Mouse (Mus musculus): ENCODE measurements around the gene BC035947.
"Not testable (repeated sequence)": the region's sequence is repeated elsewhere in the genome, so short reads cannot be mapped to it uniquely, and the experiment has no call there.

BC035947 gene

DNA sequence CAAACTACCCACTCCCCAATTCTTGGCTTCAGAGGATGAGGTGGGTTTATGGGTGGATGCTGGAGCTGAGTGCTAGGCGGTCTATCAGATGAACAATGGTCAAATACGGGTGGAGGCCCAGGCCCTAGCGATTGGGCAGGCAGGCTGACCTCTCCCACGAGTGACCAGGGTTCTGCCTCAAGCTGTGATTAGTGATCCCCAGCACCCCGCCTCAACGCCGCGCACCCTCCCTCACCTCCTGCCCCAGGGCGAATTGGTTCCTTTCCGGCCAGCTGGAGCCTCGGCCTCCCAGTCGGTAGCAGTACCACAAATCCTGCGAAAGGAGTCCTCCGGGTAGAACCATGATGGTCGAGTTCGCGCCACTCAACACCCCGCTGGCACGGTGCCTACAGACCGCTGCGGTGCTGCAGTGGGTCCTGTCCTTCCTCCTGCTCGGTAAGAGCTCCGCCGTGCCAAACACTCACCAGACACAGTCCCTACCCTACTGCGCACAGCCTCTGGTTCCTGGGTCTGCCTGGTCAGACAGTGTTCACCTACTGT is at the start of gene BC035947:
TSS of gene BC035947 (minus strand) at position 538 of the 540 bp plus-strand sequence.
- DNase-seq (ENCODE audit: low read depth, low spot score): no peak

- DNase-seq (ENCODE audit: low read depth, low spot score): no peak
Observed at GRCm38 (mm10) chr1:78554012-78554666, 42.2 kb upstream of the BC035947 start.

GRCm38 (mm10) chr1:78548961-78549360 is 37.0 kb upstream of the BC035947 start:
- DNase-seq (ENCODE audit: low read depth, low spot score): no peak

- no peak for DNase-seq (ENCODE audit: low read depth, low spot score)
Observed at GRCm38 (mm10) chr1:78546258-78546657, 34.3 kb upstream of the BC035947 start.

DNA sequence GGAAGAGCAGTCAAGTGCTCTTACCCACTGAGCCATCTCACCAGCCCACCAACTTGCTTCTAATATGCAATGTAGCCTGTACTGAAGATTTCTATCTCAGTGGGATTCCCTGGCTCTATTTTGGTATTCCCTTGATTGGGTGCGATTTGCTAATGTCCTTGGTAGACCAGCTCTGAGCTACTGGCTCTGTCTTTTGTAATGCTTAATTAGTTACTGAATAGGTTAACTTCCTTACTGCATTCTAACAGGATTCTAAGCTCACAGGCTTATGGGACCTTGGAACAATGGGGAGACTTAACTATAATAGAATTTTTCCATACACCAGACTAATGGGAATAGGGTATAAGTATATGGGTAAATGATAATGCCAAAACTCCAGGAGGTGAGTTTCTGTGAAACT is 31.7 kb upstream of the BC035947 start:
- not testable (repeated sequence) for DNase-seq (ENCODE audit: low read depth, low spot score)

- peak; percentile 23 for DNase-seq (ENCODE audit: low read depth, low spot score)
Observed at GRCm38 (mm10) chr1:78539166-78539565, 27.2 kb upstream of the BC035947 start.

DNA sequence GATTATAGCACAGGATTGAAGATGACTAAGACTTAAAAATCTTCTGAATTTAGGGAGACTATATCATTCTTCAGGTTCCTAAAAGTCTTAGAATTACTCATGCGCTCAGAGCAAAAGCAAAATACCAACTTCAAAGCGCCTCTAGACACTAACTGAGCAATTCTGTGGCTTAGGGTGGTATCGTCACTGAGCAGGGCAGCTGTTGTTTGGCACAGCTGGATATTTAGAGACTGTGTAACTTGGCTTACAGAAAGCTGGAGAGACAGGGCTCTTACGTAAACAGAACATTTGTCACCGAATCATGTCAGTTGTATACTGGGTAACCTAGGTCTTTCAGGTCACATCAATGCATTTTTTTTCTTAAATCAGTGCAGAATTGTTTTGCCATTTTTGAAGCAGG is 26.4 kb upstream of the BC035947 start:
- peak; percentile 33 for DNase-seq (ENCODE audit: low read depth, low spot score)

DNA sequence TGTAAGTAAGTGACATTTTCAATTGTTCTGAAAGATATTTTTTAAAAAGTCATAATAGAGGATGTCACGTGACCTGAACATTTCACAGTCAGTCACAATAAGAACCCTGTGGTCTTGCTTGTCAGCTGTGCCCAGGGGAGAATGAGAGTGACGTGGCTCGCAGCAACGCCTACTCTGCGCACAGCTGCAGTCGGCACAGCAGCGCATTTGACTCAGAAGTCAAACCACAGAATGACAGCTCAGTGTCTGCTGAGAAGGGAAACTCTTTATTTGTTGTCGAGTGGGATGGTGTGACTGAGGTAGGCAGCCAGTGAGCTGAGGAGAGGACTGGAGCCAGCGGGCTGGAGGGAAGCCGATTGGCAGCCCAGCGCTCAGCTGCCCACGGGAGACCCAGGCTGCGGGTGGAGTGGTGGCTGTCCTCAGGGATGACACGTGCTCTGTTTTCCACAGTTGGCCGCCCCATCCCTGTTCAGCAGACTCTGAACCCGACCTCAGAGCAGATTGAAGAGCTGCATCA is 25.6 kb upstream of the BC035947 start:
- DNase-seq (ENCODE audit: low read depth, low spot score): peak; percentile 86

GRCm38 (mm10) chr1:78536310-78537164 is 24.6 kb upstream of the BC035947 start:
- peak; percentile 61 for DNase-seq (ENCODE audit: low read depth, low spot score)

DNA sequence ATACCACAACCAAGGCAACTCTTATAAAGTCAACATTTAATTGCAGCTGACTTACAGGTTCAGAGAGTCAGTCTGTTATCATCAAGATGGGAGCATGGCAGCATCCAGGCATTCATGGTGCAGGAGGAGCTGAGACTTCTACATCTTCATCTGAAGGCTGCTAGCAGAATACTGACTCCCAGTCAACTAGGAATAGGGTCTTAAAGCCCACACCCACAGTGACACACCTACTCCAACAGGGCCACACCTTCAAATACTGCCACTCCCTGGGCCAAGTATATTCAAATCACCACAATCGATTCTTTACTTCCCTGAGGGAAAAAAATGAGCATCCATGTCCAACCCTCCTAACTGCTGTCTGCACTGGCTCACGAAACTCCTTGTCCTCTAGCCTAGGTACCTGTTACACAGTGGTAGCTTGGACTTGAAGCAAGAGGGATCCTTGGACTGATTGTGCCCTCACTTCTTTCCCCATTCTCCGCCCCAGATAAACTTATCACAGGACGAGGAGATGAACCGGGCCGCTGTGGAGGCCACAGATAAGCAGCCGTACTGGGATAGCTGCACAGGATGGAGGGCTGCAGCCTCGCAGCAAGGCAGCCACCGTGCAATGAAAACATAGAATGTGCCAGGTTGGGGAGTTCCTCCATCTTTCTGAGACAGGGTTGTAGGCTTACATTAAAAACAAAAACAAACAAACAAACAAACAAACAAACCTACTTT is 22.6 kb upstream of the BC035947 start:
- DNase-seq (ENCODE audit: low read depth, low spot score): no peak

DNA sequence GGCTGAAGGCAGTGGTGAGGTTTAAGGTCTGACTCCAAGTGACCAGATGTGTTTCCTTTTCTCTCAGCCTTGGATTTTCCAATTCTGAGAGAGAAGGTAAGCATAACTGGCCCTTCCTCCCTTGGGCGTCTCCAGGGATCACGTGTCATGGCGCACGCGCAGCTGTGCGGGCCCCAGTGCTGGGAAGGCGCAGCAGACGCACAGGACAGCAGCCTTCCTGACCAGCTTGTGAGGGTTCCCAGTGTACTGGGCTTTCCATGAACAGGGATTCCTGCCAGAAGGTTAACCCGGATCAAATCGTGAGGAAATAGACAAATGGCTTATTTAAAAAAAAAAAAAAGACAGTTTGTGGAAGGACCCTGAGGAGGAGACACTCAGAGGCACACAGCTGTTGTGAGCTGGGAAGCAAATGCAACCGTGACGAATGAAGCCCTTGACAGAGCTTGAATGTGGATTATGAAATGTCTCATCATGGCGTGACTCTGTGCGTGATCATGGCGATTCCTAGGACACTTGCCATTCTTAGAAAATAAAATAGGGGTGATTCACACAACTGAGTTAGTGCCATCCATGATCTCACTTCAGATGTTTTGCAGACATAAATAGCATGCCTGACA is 20.3 kb upstream of the BC035947 start:
- peak; percentile 56 for DNase-seq (ENCODE audit: low read depth, low spot score)

DNA sequence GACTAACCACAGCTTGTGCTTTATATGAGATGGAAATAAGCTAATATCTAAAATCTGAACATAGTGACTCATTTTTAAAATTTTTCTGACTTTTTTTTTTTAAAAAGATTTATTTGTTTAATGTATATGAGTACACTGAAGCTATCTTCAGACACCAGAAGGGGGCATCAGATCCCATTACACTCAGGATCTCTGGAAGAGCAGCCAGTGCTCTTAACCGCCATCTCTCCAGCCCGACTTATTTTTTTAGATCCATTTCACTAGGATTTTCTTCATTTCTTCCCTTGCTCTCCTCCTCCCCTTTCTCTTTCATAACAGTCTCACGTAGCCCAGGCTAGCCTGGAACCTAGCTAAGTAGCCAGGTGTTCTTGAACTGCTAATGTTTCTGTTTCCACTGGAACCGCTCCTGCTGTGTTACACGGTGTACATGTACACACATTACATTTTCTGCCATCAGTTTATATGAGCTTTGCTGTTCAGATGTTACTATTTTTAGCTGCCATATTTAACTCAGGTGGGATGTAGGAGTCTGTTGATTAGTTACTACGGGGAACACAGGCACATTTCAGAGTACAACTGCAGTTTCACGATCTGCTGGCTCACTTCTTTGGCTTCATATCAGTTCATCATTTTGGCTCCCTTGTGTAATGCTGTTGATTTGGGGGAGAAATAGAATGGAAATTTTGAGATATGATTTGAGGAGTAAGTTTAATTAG is 18.7 kb upstream of the BC035947 start:
- no peak for DNase-seq (ENCODE audit: low read depth, low spot score)

- no peak for DNase-seq (ENCODE audit: low read depth, low spot score)
Observed at GRCm38 (mm10) chr1:78529011-78529410, 17.1 kb upstream of the BC035947 start.

DNA sequence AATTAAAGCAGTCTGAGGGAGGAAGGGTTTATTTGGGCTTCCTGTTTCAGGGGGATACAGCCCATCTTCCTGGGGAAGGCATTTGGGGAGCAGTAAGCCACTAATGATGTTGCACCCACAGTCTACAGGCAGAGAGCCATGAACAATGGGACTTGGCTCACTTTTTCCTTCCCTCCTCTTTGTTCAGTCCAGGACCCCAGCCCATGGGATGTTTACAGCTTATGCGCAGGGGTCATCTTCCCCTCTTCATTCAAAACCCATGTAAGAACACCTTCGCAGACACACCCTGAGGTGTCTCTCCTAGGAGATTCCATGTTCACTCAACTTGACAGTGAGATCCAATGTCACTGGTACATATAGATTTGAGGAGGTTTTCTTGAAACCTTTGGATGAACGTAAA is 16.4 kb upstream of the BC035947 start:
- DNase-seq (ENCODE audit: low read depth, low spot score): no peak

DNA sequence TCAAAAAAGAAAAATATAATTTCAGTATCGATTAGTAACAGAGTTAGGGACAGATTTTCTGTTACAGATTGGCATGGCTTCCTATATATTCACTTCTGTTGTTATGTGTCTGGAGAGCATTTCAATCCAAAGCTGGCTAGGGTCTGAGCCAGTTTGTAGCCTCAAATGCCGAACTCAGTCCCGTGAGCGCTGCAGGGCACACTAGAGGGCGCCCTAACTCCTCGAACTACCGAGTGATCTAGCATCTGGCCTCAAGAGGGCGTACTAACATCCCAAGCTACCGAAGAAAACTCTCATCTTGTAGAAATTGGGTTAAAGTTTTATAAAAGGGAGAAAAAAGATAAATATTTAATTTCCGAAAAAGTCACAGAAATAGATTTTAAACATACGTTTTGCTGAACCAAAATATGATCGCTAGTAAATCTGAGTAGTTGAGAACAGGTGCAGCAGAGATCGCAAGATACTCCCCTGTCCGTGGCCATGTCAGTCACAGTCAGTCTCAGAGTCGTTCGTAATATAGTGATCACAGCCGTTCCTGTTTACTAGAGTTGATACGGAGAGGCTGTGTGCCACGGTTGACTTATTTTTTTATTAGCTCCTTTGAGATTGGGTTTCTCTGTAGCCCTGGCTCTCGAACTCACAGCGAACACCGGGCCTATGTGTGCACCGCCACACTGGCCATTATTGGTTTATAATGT is 13.4 kb upstream of the BC035947 start:
- peak; percentile 47 for DNase-seq (ENCODE audit: low read depth, low spot score)

DNA sequence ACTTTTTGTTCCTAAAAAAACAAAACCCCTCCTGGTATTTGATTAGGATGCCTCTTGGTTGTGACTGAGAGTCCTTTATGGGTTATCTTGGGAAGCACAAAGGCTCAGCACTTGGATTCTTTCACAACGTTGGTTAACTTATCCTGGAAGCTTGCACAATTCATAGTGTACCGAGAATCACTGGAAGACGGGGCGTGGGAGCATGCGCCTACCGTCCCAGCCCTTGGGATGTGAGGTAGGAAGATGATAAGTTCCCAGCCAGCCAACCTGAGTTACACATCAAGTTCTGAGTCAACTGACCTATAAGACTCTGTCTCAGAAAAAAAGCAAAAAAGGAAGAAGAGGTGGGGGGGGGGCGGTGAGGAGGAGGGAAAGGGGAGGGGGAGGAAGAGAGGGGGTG is 6.9 kb upstream of the BC035947 start:
- DNase-seq (ENCODE audit: low read depth, low spot score): no peak

- no peak for DNase-seq (ENCODE audit: low read depth, low spot score)
Observed at GRCm38 (mm10) chr1:78512756-78513155, 798 bp upstream of the BC035947 start.

- DNase-seq (ENCODE audit: low read depth, low spot score): no peak
Observed at GRCm38 (mm10) chr1:78510862-78511261, 1.1 kb downstream of the BC035947 start, which contains the start of gene Mogat1. Mogat1 (plus strand) TSS chr1:78510991.

DNA sequence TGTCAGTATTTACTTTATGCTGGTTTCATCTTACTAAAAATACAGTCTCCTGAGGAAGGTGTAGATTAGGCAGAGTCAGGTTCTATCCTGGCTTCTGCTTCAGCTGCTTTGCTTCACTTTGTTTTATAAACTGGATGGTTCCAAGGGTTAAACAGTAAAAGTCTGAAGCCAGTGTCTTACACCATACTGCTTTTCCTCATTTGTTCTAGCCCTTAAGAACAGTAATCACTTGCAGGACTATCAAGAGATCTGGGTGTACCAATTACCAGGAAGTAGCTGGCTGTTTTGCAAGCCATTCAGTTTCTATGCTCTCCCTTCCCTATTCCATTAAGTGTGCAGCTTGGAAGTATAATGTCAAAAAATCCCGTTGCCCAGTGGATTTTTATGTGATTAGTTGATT is 4.8 kb downstream of the BC035947 start:
- DNase-seq (ENCODE audit: low read depth, low spot score): no peak

- DNase-seq (ENCODE audit: low read depth, low spot score): no peak
Observed at GRCm38 (mm10) chr1:78502527-78502926, 9.4 kb downstream of the BC035947 start.

Data from skeletal muscle tissue, adult 2 months (tissue).